27 mouse cellular contexts compared by ENCODE assay signal in the genomic region with DNA sequence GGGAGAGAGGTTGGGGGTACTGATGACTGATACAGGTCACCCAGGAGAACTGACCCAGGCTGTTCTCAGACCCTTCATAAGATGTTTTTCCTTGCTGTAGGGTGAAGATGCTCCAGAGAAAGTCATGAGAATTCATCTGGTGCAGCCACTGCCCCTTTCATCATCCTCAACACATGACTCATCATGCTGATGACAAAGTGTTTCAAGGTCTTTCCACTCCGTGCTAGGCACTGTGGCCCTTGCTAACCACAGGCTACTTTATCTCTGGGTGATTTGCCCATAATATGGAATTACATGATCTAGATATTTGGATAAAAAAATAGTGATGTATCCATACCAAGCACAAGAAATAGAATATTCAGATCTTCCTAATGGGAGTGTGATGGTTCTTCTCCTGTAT.
"Had no signal": no experiment of that assay in that cellular context is flagged by ENCODE, and none has a peak within 500 bp of the region (broad histone marks: within the 10 kb centered on the region; RNA-seq: fewer than 3 reads in every experiment).

No protein-coding gene starts in this region.

- H3K4me2 ChIP-seq: heart, embryonic 11.5 days; heart, embryonic 13.5 days; heart, embryonic 15.5 days; hindbrain, embryonic 13.5 days; hindbrain, embryonic 15.5 days; kidney, embryonic 15.5 days; limb, embryonic 12.5 days; liver, embryonic 11.5 days had no signal

- H3K4me3 ChIP-seq: heart, adult 2 months; heart, embryonic 13.5 days; heart, embryonic 15.5 days; hindbrain, embryonic 13.5 days; hindbrain, embryonic 15.5 days; kidney, embryonic 15.5 days; limb, embryonic 10.5 days; limb, embryonic 12.5 days had no signal

- H3K9ac ChIP-seq: heart, embryonic 13.5 days; heart, embryonic 15.5 days; hindbrain, embryonic 13.5 days; hindbrain, embryonic 15.5 days; kidney, embryonic 15.5 days; limb, embryonic 12.5 days; liver, embryonic 14.5 days had no signal

- H3K27ac ChIP-seq: heart, adult 2 months; heart, embryonic 13.5 days; heart, embryonic 15.5 days; hindbrain, embryonic 13.5 days; hindbrain, embryonic 15.5 days; hindbrain, postnatal 0 days; kidney, embryonic 15.5 days; kidney, postnatal 0 days; limb, embryonic 10.5 days; limb, embryonic 12.5 days; liver, embryonic 14.5 days had no signal

- ATAC-seq: hindbrain, postnatal 0 days; intestine, embryonic 16.5 days had no signal

- H3K27me3 ChIP-seq: heart, embryonic 13.5 days; heart, embryonic 15.5 days; hindbrain, embryonic 13.5 days; hindbrain, embryonic 15.5 days; kidney, embryonic 15.5 days; limb, embryonic 12.5 days had no signal

- H3K9me3 ChIP-seq: heart, embryonic 15.5 days; kidney, embryonic 15.5 days had no signal

- H3K4me1 ChIP-seq: heart, embryonic 13.5 days; heart, embryonic 15.5 days; hindbrain, embryonic 13.5 days; hindbrain, embryonic 15.5 days; kidney, embryonic 15.5 days; limb, embryonic 10.5 days; limb, embryonic 12.5 days had no signal

- H3K36me3 ChIP-seq: heart, embryonic 13.5 days; heart, embryonic 15.5 days; hindbrain, embryonic 13.5 days; hindbrain, embryonic 15.5 days; kidney, embryonic 15.5 days; limb, embryonic 10.5 days; limb, embryonic 12.5 days had no signal

- DNase-seq: gastrocnemius, postnatal 14 days; gastrocnemius, postnatal 36 days; heart, adult 11 months; heart, adult 2 months; heart, postnatal 14 days; heart, postnatal 36 days; kidney, adult 11 months; kidney, adult 2 months; kidney, adult 9 months; kidney, postnatal 14 days; kidney, postnatal 36 days; layer of hippocampus, adult 9-11 months; layer of hippocampus, postnatal 36 days; liver had no signal
